Comparison of ENCODE assay signal across 8 mouse cellular contexts in the genomic region with DNA sequence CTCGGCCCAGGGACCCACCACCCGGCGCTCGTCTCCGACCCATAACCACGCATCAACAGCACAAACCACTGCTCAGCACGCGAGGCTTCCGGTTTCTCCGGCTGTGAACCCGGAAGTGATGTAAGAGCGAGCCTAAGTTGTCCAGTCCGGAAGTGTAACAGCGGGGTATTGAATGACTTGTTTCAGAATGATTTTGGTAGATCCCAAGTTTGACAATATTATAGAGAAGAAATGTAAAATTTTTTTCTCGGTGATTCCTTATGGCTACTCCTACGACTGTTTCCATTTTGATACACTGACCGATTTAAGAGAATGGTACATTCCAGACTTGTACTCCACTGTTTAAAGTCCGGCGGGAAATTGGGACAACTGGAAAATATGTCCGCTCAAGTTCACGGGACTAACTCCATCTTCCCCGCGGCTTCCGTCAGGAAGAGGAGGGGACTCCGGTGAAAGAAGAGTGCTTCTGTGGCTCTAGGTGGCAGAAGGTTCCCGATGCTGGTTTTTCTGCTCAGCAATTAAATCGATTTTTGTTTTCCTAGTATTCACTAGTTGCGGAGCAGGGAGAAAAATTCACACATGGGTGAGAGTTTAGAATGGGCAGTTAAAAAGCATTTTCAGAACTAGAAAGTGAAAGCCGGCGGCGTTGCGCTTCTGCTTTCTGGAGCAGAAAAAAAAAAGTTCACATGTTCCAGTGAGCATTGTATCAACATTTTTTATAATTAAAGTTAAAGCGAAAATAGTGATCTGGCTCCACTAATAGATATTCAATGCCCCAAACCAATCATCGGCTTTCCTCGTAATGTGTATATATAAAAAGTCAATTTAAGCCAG. TPM values are rescaled to one million over a fixed set of nuclear protein-coding genes. Genes with fewer than 3 reads are reported as not detected.
DNase-seq lines count a peak whose midpoint lies in the region; ATAC-seq and TF ChIP-seq lines count a peak whose summit lies in the region.

Gene Lsg1, minus strand, starts transcription at position 99 of the 834 bp plus-strand sequence.

- H3K36me3 ChIP-seq in forebrain, embryonic 10.5 days (replicated peaks): peaks cover 30% of the 10 kb centered on the region
- H3K36me3 ChIP-seq in heart, embryonic 15.5 days: peaks cover 21% of the 10 kb centered on the region
- H3K36me3 ChIP-seq in liver, embryonic 14.5 days (replicated peaks; ENCODE audit: control insufficient read depth, insufficient read depth, low read depth): peaks cover 15% of the 10 kb centered on the region
- peaks cover 6% of the 10 kb centered on the region for H3K36me3 ChIP-seq in neural tube, embryonic 11.5 days (ENCODE audit: control insufficient read depth, insufficient read depth, low read length)
- H3K36me3 ChIP-seq in stomach, postnatal 0 days (ENCODE audit: control insufficient read depth, insufficient read depth, low read length): peaks cover 12% of the 10 kb centered on the region; the same call in 1 of the 2 replicates

- H3K4me3 ChIP-seq in forebrain, embryonic 10.5 days: peak within 1 kb of the TSS; percentile 85
- H3K4me3 ChIP-seq in heart, embryonic 15.5 days: peak within 1 kb of the TSS; percentile 70
- H3K4me3 ChIP-seq in liver, embryonic 14.5 days (ENCODE audit: insufficient read depth in 1 of 2, low read depth in 2 of 2, low read length in 2 of 2): peak within 1 kb of the TSS; percentile 92 to 100
- H3K4me3 ChIP-seq in neural tube, embryonic 11.5 days (ENCODE audit: low read depth, low read length): peak within 1 kb of the TSS; percentile 84
- H3K4me3 ChIP-seq in stomach, postnatal 0 days (ENCODE audit: low read depth, low read length): peak within 1 kb of the TSS; percentile 81

- peak; percentile 85 to 86 for DNase-seq in CD8-positive naive resting alpha-beta T cell, adult 2 months (ENCODE audit: low read depth in 2 of 2, low spot score in 2 of 2)
- peak; percentile 95 for DNase-seq in c-Kit-positive CD71-negative TER-119-negative erythroid progenitor cells, embryonic 14.5 days (ENCODE audit: low read depth)
- DNase-seq in forebrain, embryonic 10.5 days (ENCODE audit: extremely low spot score, low spot score): peak; percentile 88
- peak; percentile 90 to 93 for DNase-seq in kidney, postnatal 25 days
- DNase-seq in liver, embryonic 14.5 days (ENCODE audit: low read depth in 3 of 3, low spot score in 3 of 3): peak; percentile 90 to 93 (median 90)
- DNase-seq in neural tube, embryonic 11.5 days (ENCODE audit: low spot score): peak; percentile 89
- DNase-seq in stomach, postnatal 0 days (ENCODE audit: low spot score): peak; percentile 85

- peak within 1 kb of the TSS; percentile 80 for H3K4me2 ChIP-seq in heart, embryonic 15.5 days
- peak within 1 kb of the TSS; percentile 71 for H3K4me2 ChIP-seq in liver, embryonic 14.5 days (ENCODE audit: low read depth)
- peak within 1 kb of the TSS; percentile 59 for H3K4me2 ChIP-seq in neural tube, embryonic 11.5 days (ENCODE audit: low read depth)
- peak within 1 kb of the TSS; percentile 81 for H3K4me2 ChIP-seq in stomach, postnatal 0 days (replicated peaks; ENCODE audit: low read depth)

- 5% methylated on average over 35 of the region's 35 CpGs for WGBS in forebrain, embryonic 10.5 days
- 3% methylated on average over 35 of the region's 35 CpGs for WGBS in heart, embryonic 15.5 days
- 3% methylated on average over 35 of the region's 35 CpGs for WGBS in liver, embryonic 14.5 days (ENCODE audit: insufficient replicate concordance)
- 4% methylated on average over 35 of the region's 35 CpGs for WGBS in neural tube, embryonic 11.5 days
- WGBS in stomach, postnatal 0 days: 1% methylated on average over 35 of the region's 35 CpGs

- peak within 1 kb of the TSS; percentile 67 for H3K9ac ChIP-seq in heart, embryonic 15.5 days
- peak within 1 kb of the TSS; percentile 84 for H3K9ac ChIP-seq in liver, embryonic 14.5 days (replicated peaks)
- peak within 1 kb of the TSS; percentile 76 for H3K9ac ChIP-seq in neural tube, embryonic 11.5 days (ENCODE audit: low read length)
- peak within 1 kb of the TSS; percentile 76 for H3K9ac ChIP-seq in stomach, postnatal 0 days (ENCODE audit: low read length)

- peak; percentile 29 for TF ChIP-seq CTCF in liver, embryonic 14.5 days (IDR thresholded peaks at IDR 0.05; ENCODE audit: low read depth)
- peak; percentile 68 for TF ChIP-seq CTCF in stomach, postnatal 0 days (IDR thresholded peaks at IDR 0.05; ENCODE audit: low read depth)

- H3K4me1 ChIP-seq in forebrain, embryonic 10.5 days: peaks cover 15% of the 10 kb centered on the region
- peaks cover 10% of the 10 kb centered on the region for H3K4me1 ChIP-seq in heart, embryonic 15.5 days (replicated peaks)
- peaks cover 0 to 5% of the 10 kb centered on the region in 2 experiments; a peak in 2 of 4 replicates for H3K4me1 ChIP-seq in liver, embryonic 14.5 days (replicated peaks; ENCODE audit: control insufficient read depth in 2 of 2, insufficient read depth in 2 of 2, low read length in 1 of 2)
- peaks cover 6% of the 10 kb centered on the region; the same call in 1 of the 2 replicates for H3K4me1 ChIP-seq in neural tube, embryonic 11.5 days (ENCODE audit: control insufficient read depth, insufficient read depth, low read length)
- H3K4me1 ChIP-seq in stomach, postnatal 0 days (replicated peaks; ENCODE audit: control insufficient read depth, insufficient read depth): no peaks in the 10 kb centered on the region

- ATAC-seq in heart, embryonic 15.5 days (replicated peaks; ENCODE audit: insufficient number of reproducible peaks, insufficient read depth, low FRiP score, low read depth): peak; percentile 91
- peak; percentile 94 for ATAC-seq in liver, embryonic 14.5 days (ENCODE audit: insufficient read depth)
- ATAC-seq in neural tube, embryonic 11.5 days (ENCODE audit: insufficient read depth, low FRiP score, low TSS enrichment): peak; percentile 92
- peak; percentile 92 for ATAC-seq in stomach, postnatal 0 days (ENCODE audit: low FRiP score, low TSS enrichment)

- H3K27ac ChIP-seq in forebrain, embryonic 10.5 days: peak within 1 kb of the TSS; percentile 95
- H3K27ac ChIP-seq in heart, embryonic 15.5 days: peak within 1 kb of the TSS; percentile 64
- peak within 1 kb of the TSS; percentile 22; the same call in 1 of the 2 replicates for H3K27ac ChIP-seq in liver, embryonic 14.5 days
- no peak within 1 kb of the TSS for H3K27ac ChIP-seq in neural tube, embryonic 11.5 days (ENCODE audit: low read depth, low read length)
- H3K27ac ChIP-seq in stomach, postnatal 0 days (replicated peaks): peak within 1 kb of the TSS; percentile 69

- no peaks in the 10 kb centered on the region for H3K9me3 ChIP-seq in forebrain, embryonic 10.5 days
- no peaks in the 10 kb centered on the region for H3K9me3 ChIP-seq in heart, embryonic 15.5 days (replicated peaks)
- H3K9me3 ChIP-seq in liver, embryonic 14.5 days (ENCODE audit: control insufficient read depth, low read length): no peaks in the 10 kb centered on the region
- no peaks in the 10 kb centered on the region for H3K9me3 ChIP-seq in neural tube, embryonic 11.5 days (ENCODE audit: control insufficient read depth, low read length)
- no peaks in the 10 kb centered on the region for H3K9me3 ChIP-seq in stomach, postnatal 0 days (ENCODE audit: control insufficient read depth, low read length)

- no peaks in the 10 kb centered on the region for H3K27me3 ChIP-seq in forebrain, embryonic 10.5 days (ENCODE audit: poor library complexity, severe bottlenecking)
- H3K27me3 ChIP-seq in heart, embryonic 15.5 days: no peaks in the 10 kb centered on the region
- H3K27me3 ChIP-seq in liver, embryonic 14.5 days (ENCODE audit: control insufficient read depth, insufficient read depth, low read length): no peaks in the 10 kb centered on the region
- H3K27me3 ChIP-seq in neural tube, embryonic 11.5 days (ENCODE audit: control insufficient read depth, insufficient read depth, low read length): no peaks in the 10 kb centered on the region
- no peaks in the 10 kb centered on the region for H3K27me3 ChIP-seq in stomach, postnatal 0 days (ENCODE audit: control insufficient read depth, insufficient read depth, low read length)

- peak; percentile 53 for TF ChIP-seq EP300 in liver, embryonic 14.5 days (IDR thresholded peaks at IDR 0.05; ENCODE audit: low read depth)
- TF ChIP-seq EP300 in stomach, postnatal 0 days (optimal IDR thresholded peaks at IDR 0.05): peak; percentile 90

RNA-seq across cellular contexts. Expression of gene Lsg1, which starts in this region (rescaled TPM):
- 86.6 and 87.4 TPM in 2 replicates for polyA plus RNA-seq in forebrain, embryonic 10.5 days (2016; fragmentation: Nextera tagmentation; extraction: Ambion mirVana)
- 34.8 and 36.2 TPM in 2 replicates for polyA plus RNA-seq in heart, embryonic 15.5 days (2015; fragmentation: Nextera tagmentation; extraction: Ambion mirVana)
- polyA plus RNA-seq in liver, embryonic 14.5 days (2012; rRNA removed): 7.1 and 12.3 TPM in 2 replicates
- 28.2 and 28.8 TPM in 2 replicates for polyA plus RNA-seq in liver, embryonic 14.5 days (2014; fragmentation: Nextera tagmentation; extraction: Ambion mirVana)
- polyA plus RNA-seq in neural tube, embryonic 11.5 days (2014; fragmentation: Nextera tagmentation; extraction: Ambion mirVana): 79.4 and 83.2 TPM in 2 replicates
- 33.4 and 33.5 TPM in 2 replicates for polyA plus RNA-seq in stomach, postnatal 0 days (2015; fragmentation: Nextera tagmentation; extraction: Ambion mirVana)
